Comparison of ENCODE assay signal across 8 mouse cellular contexts in genomic region chr8:120743898-120744290, GRCm38 (mm10). TPM values are rescaled to one million over a fixed set of nuclear protein-coding genes. Genes with fewer than 3 reads are reported as not detected.
DNase-seq lines count a peak whose midpoint lies in the region; ATAC-seq and TF ChIP-seq lines count a peak whose summit lies in the region.
"Had no signal": no experiment of that assay in that cellular context is flagged by ENCODE, and none has a peak within 500 bp of the region (broad histone marks: within the 10 kb centered on the region; RNA-seq: fewer than 3 reads in every experiment).

No protein-coding gene starts in this region.

- dilution Hi-C loops in CH12.LX (cut with MboI; ENCODE audit: extremely low pct_ligation_motif_present, extremely low pct_unique_long_range_greater_than_20kb, low sequenced_read_pairs): no loop called here

- no peak for ATAC-seq in kidney, embryonic 15.5 days (replicated peaks; ENCODE audit: low FRiP score)

- no peak overlapping the region for H3K9ac ChIP-seq in CH12.LX (ENCODE audit: insufficient read depth, low read depth)
- no peak overlapping the region for H3K9ac ChIP-seq in kidney, embryonic 15.5 days

- no peaks in the 10 kb centered on the region for H3K79me2 ChIP-seq in CH12.LX (replicated peaks; ENCODE audit: control insufficient read depth, extremely low read depth, insufficient read depth, poor library complexity, severe bottlenecking)

- TF ChIP-seq RAD21 in CH12.LX (IDR thresholded peaks at IDR 0.05; ENCODE audit: low read depth, low read length): no peak

- TF ChIP-seq EP300 in CH12.LX (IDR thresholded peaks at IDR 0.05; ENCODE audit: low read length): no peak

- H3K4me1 ChIP-seq in CH12.LX (ENCODE audit: control insufficient read depth in 1 of 2, insufficient read depth in 2 of 2): peaks cover 61 to 98% of the 10 kb centered on the region in 2 experiments
- H3K4me1 ChIP-seq in kidney, embryonic 15.5 days: peaks cover 45% of the 10 kb centered on the region
- H3K4me1 ChIP-seq in lung, adult 2 months (ENCODE audit: control insufficient read depth, insufficient read depth, low read length): peaks cover 4% of the 10 kb centered on the region

- no peaks in the 10 kb centered on the region for H3K9me3 ChIP-seq in CH12.LX (replicated peaks; ENCODE audit: low read length)
- H3K9me3 ChIP-seq in kidney, embryonic 15.5 days (replicated peaks): no peaks in the 10 kb centered on the region

- in situ Hi-C loops in CH12.LX (cut with MboI; ENCODE audit: low pct_ligation_motif_present, low pct_unique_long_range_greater_than_20kb, low sequenced_read_pairs): no loop called here

- H3K4me3 ChIP-seq in CH12.LX (replicated peaks in 1 of 3; ENCODE audit: low read depth in 2 of 3, low read length in 2 of 3, poor library complexity in 1 of 3): no peak overlapping the region
- no peak overlapping the region for H3K4me3 ChIP-seq in kidney, embryonic 15.5 days (replicated peaks)
- H3K4me3 ChIP-seq in lung, adult 2 months (replicated peaks; ENCODE audit: extremely low read depth, low read depth, low read length): no peak overlapping the region

- WGBS in kidney, embryonic 15.5 days: 52% methylated on average over 4 of the region's 4 CpGs
- WGBS in lung, adult 2 months: 36% methylated on average over 4 of the region's 4 CpGs

- H3K4me2 ChIP-seq in CH12.LX (ENCODE audit: insufficient read depth, low read depth, poor library complexity, severe bottlenecking): no peak overlapping the region
- no peak overlapping the region for H3K4me2 ChIP-seq in kidney, embryonic 15.5 days

- peaks cover 3% of the 10 kb centered on the region for H3K27me3 ChIP-seq in CH12.LX (replicated peaks)
- peaks cover 3% of the 10 kb centered on the region; the same call in 1 of the 2 replicates for H3K27me3 ChIP-seq in kidney, embryonic 15.5 days

- H3K27ac ChIP-seq in CH12.LX (ENCODE audit: insufficient read depth, low read depth): peak overlapping the region; percentile 17; the same call in 1 of the 2 replicates
- H3K27ac ChIP-seq in kidney, embryonic 15.5 days: peak overlapping the region; percentile 81

- peaks cover 23 to 80% of the 10 kb centered on the region in 2 experiments for H3K36me3 ChIP-seq in CH12.LX (replicated peaks in 1 of 2; ENCODE audit: control insufficient read depth in 1 of 2, insufficient read depth in 1 of 2, low read length in 1 of 2)
- H3K36me3 ChIP-seq in kidney, embryonic 15.5 days: no peaks in the 10 kb centered on the region

- no peak for TF ChIP-seq CTCF in CH12.LX (conservative IDR thresholded peaks at IDR 0.05 in 1 of 2, IDR thresholded peaks at IDR 0.05 in 1 of 2; ENCODE audit: low read depth in 2 of 2, low read length in 2 of 2)
- no peak for TF ChIP-seq CTCF in lung, adult 2 months (IDR thresholded peaks at IDR 0.05; ENCODE audit: insufficient read depth, low read length)

- DNase-seq in 416B (ENCODE audit: low read depth) (peak; percentile 55), CH12.LX (ENCODE audit: extremely low read depth) (no peak)
- DNase-seq in lung, adult 2 months: peak; percentile 36
- no peak for DNase-seq in frontal cortex, adult 2 months (ENCODE audit: extremely low spot score in 1 of 2, low spot score in 1 of 2)
- DNase-seq in adrenal gland, postnatal 4 days (ENCODE audit: low spot score in 2 of 2): no peak
- no peak for DNase-seq in layer of hippocampus, adult 18-20 months (ENCODE audit: low spot score in 2 of 2)
- DNase-seq: layer of hippocampus, postnatal 36 days had no signal

- no peak for TF ChIP-seq POLR2A in CH12.LX (IDR thresholded peaks at IDR 0.05; ENCODE audit: low read depth, low read length)
- TF ChIP-seq POLR2A in lung, adult 2 months (IDR thresholded peaks at IDR 0.05; ENCODE audit: borderline replicate concordance, extremely low read depth, low read depth, low read length): no peak

TF ChIP-seq in CH12.LX, 34 proteins besides CTCF, POLR2A, EP300 and RAD21:
- peak; percentile 0; the same call in 1 of the 2 replicates for TF ChIP-seq MXI1 (IDR thresholded peaks at IDR 0.05; ENCODE audit: low read depth, low read length)
- TF ChIP-seq IRF4 (IDR thresholded peaks at IDR 0.05; ENCODE audit: low read depth, low read length): no peak

RNA-seq across cellular contexts. Expression of gene Irf8, which starts 7.7 kb away (rescaled TPM):
- total RNA-seq in CH12.LX (2012; rRNA removed) (16.3 and 17.7 TPM in 2 replicates), CH12.LX (2014; rRNA removed) (11.2 and 13.3 TPM in 2 replicates)
- 34.3 and 37.4 TPM in 2 replicates for polyA plus RNA-seq in CH12.LX (2012; ENCODE audit: insufficient read length, low read depth)
- 9.6 and 11.5 TPM in 2 replicates for polyA plus RNA-seq in kidney, embryonic 15.5 days (2015; fragmentation: Nextera tagmentation; extraction: Ambion mirVana)
- 38.6 and 44.7 TPM in 2 replicates for polyA plus RNA-seq in lung, adult 2 months (2012; rRNA removed)
- 4.0 and 4.5 TPM in 2 replicates for polyA plus RNA-seq in frontal cortex, adult 2 months (2012; rRNA removed)
- 10 to 100 TPM; 29.8 to 40.5 TPM for total RNA-seq in adrenal gland, postnatal 4 days (2021)
- 1 to 10 TPM; 3.7 to 4.6 TPM for total RNA-seq in layer of hippocampus, adult 18-20 months (2021)

Comparison
In these comparisons a context has a peak if more than half of its experiments do, and no peak if none do; other contexts are left out.
1. DNase-seq: peak in 416B (single experiment) and lung, adult 2 months (single experiment); none in CH12.LX (single experiment), frontal cortex, adult 2 months (0 of 2), adrenal gland, postnatal 4 days (0 of 2) and layer of hippocampus, adult 18-20 months (0 of 2).